Mouse (Mus musculus) ES-Bruce4 (cell line): ENCODE data around the gene Acox2.

Experiments used
- EP300 ChIP-seq: IDR thresholded peaks from 2 replicates; pipeline ENCODE4 v1.6.1; 2011; ENCODE audit warnings: low read depth, low read length; ENCODE audit not compliant: insufficient read depth
- POLR2A ChIP-seq: IDR thresholded peaks from one replicate; pipeline ENCODE4 v1.8.1; 2011; ENCODE audit warnings: low read length; ENCODE audit not compliant: insufficient read depth

DNA sequence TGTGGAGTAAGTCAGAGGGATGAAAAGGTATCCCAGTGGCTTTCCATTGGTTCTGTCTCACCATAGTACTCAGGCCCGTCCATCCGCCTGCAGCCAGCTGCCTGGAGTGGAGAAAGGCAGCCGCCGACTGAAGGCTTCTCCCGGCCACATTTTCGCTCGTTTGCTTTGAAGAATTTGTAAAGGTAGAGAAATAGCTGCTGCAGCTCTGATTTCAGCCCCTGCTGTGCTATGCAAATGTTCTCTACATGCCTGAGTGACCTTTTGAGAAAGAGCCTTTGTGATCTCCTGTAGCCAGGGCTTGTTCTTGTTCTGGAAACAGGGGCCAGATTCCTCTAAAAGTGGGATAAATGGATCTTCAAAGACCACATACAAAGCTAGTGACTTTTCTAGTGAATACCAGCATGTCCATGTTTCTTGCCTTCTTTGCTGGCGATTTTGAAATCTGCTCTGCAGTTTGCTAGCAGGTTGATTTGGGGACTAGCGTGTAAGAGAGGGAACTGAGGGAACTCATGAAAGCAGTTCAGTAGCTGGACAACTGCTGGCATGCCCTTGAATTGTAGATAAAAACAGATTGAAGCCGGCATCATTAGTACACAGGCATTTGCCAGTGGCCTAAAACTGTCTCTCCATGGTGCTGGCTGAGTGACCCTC lies 40.3 kb downstream of the Acox2 start:
- TF ChIP-seq POLR2A: no peak
- no peak for TF ChIP-seq EP300
